Mouse (Mus musculus): Measurements from ENCODE around the gene Btbd11. TPM values are rescaled to one million over a fixed set of nuclear protein-coding genes. Genes with fewer than 3 reads are reported as not detected.

The Btbd11 gene
- polyA plus RNA-seq, 1 experiment from 2014 or later: 2.8 TPM

DNA sequence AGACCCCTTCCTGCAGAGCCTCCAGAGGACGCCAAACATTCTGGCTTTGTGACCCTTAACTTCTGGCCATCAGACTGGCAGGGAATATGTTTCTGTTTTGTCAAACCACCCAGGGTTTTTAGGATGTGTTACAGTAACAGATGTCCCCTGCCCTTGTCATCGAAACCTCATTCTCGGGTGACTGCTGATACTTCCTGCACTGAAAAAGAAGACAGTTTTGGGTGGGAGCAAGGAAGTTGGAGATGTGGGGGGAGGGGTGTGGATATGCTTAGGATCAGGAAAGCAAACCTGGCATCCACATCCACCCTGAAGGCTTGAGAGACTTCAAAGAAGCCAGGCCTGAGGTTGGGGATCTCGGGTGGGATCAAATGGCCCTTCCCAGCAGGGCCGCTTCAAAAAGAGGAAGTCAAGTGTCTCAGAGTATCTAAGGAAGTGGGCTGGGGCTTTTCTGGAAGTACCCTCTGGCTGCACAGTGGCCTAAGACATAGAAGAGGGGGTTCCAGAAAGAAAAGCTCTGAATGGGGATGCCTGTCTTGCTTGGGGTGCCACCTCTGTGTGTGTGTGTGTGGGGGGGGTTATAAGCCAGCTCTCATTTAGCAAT, 115.5 kb downstream of the Btbd11 start:
- Histone ChIP-seq H3K4me2 (ENCODE audit: low read depth, low read length) (no peak overlapping the region), H3K36me3 (ENCODE audit: control insufficient read depth, insufficient read depth, low read length) (no peaks in the 10 kb centered on the region), H3K4me1 (ENCODE audit: control insufficient read depth, insufficient read depth, low read length) (peaks cover 4% of the 10 kb centered on the region; the same call in 1 of the 2 replicates), H3K9ac (ENCODE audit: low read length) (no peak overlapping the region), H3K9me3 (replicated peaks; ENCODE audit: control insufficient read depth, low read length) (no peaks in the 10 kb centered on the region), H3K4me3 (replicated peaks; ENCODE audit: low read length) (no peak overlapping the region), H3K27me3 (ENCODE audit: control insufficient read depth, insufficient read depth, low read length) (no peaks in the 10 kb centered on the region), H3K27ac (ENCODE audit: low read length) (no peak overlapping the region)
- no peak for ATAC-seq (ENCODE audit: insufficient read depth, low FRiP score)
- 62% methylated on average over 5 of the region's 5 CpGs for WGBS

DNA sequence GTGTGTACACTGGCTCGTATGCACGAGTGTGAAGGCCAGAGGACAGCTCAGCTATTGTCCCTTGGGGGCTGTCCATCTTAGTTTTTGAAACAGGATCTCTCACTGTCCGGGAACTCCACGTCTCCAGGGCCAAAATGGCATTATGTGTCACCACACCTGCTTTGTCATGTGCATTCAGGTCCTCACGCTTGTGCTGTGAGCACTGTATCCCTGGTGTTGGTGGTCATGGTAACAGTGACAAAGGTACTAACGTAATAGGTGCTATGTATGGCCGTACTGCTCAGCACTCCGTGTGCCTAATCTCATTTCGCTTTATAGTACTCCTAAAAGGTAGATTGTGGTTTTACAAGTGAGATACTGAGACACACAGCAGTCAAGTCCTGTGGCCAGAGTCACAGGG, 116.0 kb downstream of the Btbd11 start:
- H3K36me3 ChIP-seq (ENCODE audit: control insufficient read depth, insufficient read depth, low read length): no peaks in the 10 kb centered on the region
- no peak for ATAC-seq (ENCODE audit: insufficient read depth, low FRiP score)
- H3K9ac ChIP-seq (ENCODE audit: low read length): no peak overlapping the region
- peaks cover 4% of the 10 kb centered on the region; the same call in 1 of the 2 replicates for H3K4me1 ChIP-seq (ENCODE audit: control insufficient read depth, insufficient read depth, low read length)
- WGBS: 78% methylated on average over 9 of the region's 9 CpGs
- H3K27me3 ChIP-seq (ENCODE audit: control insufficient read depth, insufficient read depth, low read length): no peaks in the 10 kb centered on the region
- H3K9me3 ChIP-seq (replicated peaks; ENCODE audit: control insufficient read depth, low read length): no peaks in the 10 kb centered on the region
- H3K4me2 ChIP-seq (ENCODE audit: low read depth, low read length): no peak overlapping the region
- H3K27ac ChIP-seq (ENCODE audit: low read length): no peak overlapping the region
- no peak overlapping the region for H3K4me3 ChIP-seq (replicated peaks; ENCODE audit: low read length)

GRCm38 (mm10) chr10:85503453-85503852, 116.8 kb downstream of the Btbd11 start:
- no peak overlapping the region for H3K27ac ChIP-seq (ENCODE audit: low read length)
- no peaks in the 10 kb centered on the region for H3K9me3 ChIP-seq (replicated peaks; ENCODE audit: control insufficient read depth, low read length)
- no peak overlapping the region for H3K4me2 ChIP-seq (ENCODE audit: low read depth, low read length)
- no peak overlapping the region for H3K9ac ChIP-seq (ENCODE audit: low read length)
- 77% methylated on average over 7 of the region's 7 CpGs for WGBS
- H3K36me3 ChIP-seq (ENCODE audit: control insufficient read depth, insufficient read depth, low read length): no peaks in the 10 kb centered on the region
- ATAC-seq (ENCODE audit: insufficient read depth, low FRiP score): no peak
- no peaks in the 10 kb centered on the region for H3K27me3 ChIP-seq (ENCODE audit: control insufficient read depth, insufficient read depth, low read length)
- H3K4me1 ChIP-seq (ENCODE audit: control insufficient read depth, insufficient read depth, low read length): peaks cover 4% of the 10 kb centered on the region; the same call in 1 of the 2 replicates
- H3K4me3 ChIP-seq (replicated peaks; ENCODE audit: low read length): no peak overlapping the region

DNA sequence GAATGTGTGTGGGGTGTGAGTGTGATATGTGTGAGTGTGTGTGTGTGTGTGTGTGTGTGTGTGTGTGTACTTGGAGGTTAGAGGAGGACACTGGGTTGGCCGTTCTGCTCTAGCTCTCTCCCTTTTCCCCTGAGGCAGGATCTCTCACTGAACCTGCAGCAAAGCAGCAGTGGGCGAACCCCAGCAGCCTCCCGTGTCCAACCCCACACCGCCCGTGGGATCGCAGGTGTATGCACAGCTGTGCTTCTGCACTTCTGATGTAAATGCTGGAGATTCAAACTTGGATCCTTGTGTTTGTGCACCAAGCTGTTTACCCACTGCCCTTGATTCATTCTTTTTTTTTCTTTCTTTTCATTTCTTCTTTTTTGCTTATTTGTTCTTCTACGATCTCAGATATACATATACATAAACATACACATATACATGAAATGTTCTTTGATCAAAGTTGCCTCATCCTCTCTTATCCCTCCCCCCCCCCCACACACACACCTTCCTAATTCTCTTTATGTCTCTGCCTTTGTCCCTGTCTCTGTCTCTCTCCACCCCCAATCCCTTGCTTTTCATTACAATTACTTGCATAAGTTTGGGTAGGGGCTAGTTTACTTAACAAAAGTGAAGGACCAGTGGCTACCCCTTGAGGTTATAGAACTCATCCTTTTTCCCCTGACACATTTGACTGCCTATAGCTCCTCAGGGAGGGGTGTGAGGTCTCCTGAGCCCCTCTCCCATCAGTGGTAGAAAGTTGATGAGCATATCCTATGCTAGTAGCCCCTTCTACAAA, 120.8 kb downstream of the Btbd11 start:
- no peak for ATAC-seq (ENCODE audit: insufficient read depth, low FRiP score)
- no peak overlapping the region for H3K4me2 ChIP-seq (ENCODE audit: low read depth, low read length)

DNA sequence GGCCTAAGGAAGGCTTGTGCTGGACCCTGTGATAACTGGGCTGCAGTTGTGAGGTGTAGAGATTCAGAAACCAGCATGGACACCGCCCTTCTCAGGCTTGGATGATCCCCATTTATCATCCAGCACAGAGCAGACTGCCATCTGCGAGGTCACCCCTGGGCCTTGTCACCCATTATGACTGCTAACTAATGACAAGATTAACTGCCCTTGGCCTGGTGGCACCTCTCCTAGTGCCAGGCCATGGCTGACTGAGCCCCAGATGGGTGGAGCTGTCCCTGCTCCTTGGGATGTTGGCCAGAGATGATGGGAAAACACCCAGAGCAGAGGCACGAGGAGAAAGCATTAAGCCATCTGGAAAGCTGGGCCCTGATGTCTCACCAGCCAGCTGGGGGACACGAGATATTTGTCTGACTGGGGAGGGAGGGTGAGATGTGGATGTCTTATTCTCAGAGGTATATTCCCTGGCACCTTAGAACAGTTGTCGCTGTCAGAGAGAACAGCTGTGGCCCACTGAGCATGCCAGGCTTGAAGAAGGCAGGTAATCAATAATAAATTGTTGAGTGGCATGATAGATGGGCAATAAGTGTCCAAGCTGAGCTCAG, 121.7 kb downstream of the Btbd11 start:
- H3K36me3 ChIP-seq (ENCODE audit: control insufficient read depth, insufficient read depth, low read length): no peaks in the 10 kb centered on the region
- H3K4me1 ChIP-seq (ENCODE audit: control insufficient read depth, insufficient read depth, low read length): peaks cover 4% of the 10 kb centered on the region; the same call in 1 of the 2 replicates
- no peaks in the 10 kb centered on the region for H3K27me3 ChIP-seq (ENCODE audit: control insufficient read depth, insufficient read depth, low read length)
- H3K4me2 ChIP-seq (ENCODE audit: low read depth, low read length): no peak overlapping the region
- H3K4me3 ChIP-seq (replicated peaks; ENCODE audit: low read length): no peak overlapping the region
- WGBS: 64% methylated on average over 5 of the region's 5 CpGs
- no peak for ATAC-seq (ENCODE audit: insufficient read depth, low FRiP score)
- H3K9ac ChIP-seq (ENCODE audit: low read length): no peak overlapping the region
- no peak overlapping the region for H3K27ac ChIP-seq (ENCODE audit: low read length)
- no peaks in the 10 kb centered on the region for H3K9me3 ChIP-seq (replicated peaks; ENCODE audit: control insufficient read depth, low read length)

More for the DNA sequence above, 120.8 kb downstream of the Btbd11 start:
- no peak overlapping the region for H3K27ac ChIP-seq (ENCODE audit: low read length)
- H3K27me3 ChIP-seq (ENCODE audit: control insufficient read depth, insufficient read depth, low read length): no peaks in the 10 kb centered on the region
- H3K36me3 ChIP-seq (ENCODE audit: control insufficient read depth, insufficient read depth, low read length): no peaks in the 10 kb centered on the region
- H3K4me3 ChIP-seq (replicated peaks; ENCODE audit: low read length): no peak overlapping the region
- H3K9me3 ChIP-seq (replicated peaks; ENCODE audit: control insufficient read depth, low read length): no peaks in the 10 kb centered on the region
- 71% methylated on average over 7 of the region's 7 CpGs for WGBS
- peaks cover 4% of the 10 kb centered on the region; the same call in 1 of the 2 replicates for H3K4me1 ChIP-seq (ENCODE audit: control insufficient read depth, insufficient read depth, low read length)
- H3K9ac ChIP-seq (ENCODE audit: low read length): no peak overlapping the region

GRCm38 (mm10) chr10:85509000-85509399, 122.4 kb downstream of the Btbd11 start:
- Histone ChIP-seq H3K4me3 (replicated peaks; ENCODE audit: low read length) (no peak overlapping the region), H3K9me3 (replicated peaks; ENCODE audit: control insufficient read depth, low read length) (no peaks in the 10 kb centered on the region), H3K4me1 (ENCODE audit: control insufficient read depth, insufficient read depth, low read length) (peaks cover 1% of the 10 kb centered on the region; the same call in 1 of the 2 replicates), H3K27ac (ENCODE audit: low read length) (no peak overlapping the region), H3K4me2 (ENCODE audit: low read depth, low read length) (no peak overlapping the region), H3K27me3 (ENCODE audit: control insufficient read depth, insufficient read depth, low read length) (no peaks in the 10 kb centered on the region), H3K9ac (ENCODE audit: low read length) (no peak overlapping the region), H3K36me3 (ENCODE audit: control insufficient read depth, insufficient read depth, low read length) (no peaks in the 10 kb centered on the region)
- ATAC-seq (ENCODE audit: insufficient read depth, low FRiP score): no peak
- 83% methylated on average over 1 of the region's 1 CpGs for WGBS

DNA sequence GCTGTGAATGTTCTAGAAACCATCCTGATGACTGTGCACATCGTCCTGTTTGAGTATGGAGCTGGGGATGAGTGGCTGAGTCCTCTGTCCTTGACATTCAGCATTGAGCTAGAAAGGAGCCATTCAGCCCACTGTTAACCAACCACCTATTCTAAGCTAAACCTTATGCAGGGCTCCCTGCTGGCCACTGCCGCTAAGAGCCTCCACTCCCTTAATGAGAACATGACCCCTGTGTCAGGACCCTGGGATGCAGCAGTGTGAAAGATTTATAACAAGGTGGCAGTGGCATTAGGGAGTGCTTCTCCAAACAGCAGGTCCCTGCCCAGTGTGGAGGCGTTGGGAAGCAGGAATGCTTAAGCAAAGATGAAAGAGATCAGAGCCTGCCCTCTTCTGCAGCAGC, 123.7 kb downstream of the Btbd11 start:
- H3K27ac ChIP-seq (ENCODE audit: low read length): no peak overlapping the region
- H3K9ac ChIP-seq (ENCODE audit: low read length): no peak overlapping the region
- no peak overlapping the region for H3K4me2 ChIP-seq (ENCODE audit: low read depth, low read length)
- no peak for ATAC-seq (ENCODE audit: insufficient read depth, low FRiP score)
- H3K4me3 ChIP-seq (replicated peaks; ENCODE audit: low read length): no peak overlapping the region
- H3K9me3 ChIP-seq (replicated peaks; ENCODE audit: control insufficient read depth, low read length): no peaks in the 10 kb centered on the region
- no peaks in the 10 kb centered on the region for H3K36me3 ChIP-seq (ENCODE audit: control insufficient read depth, insufficient read depth, low read length)
- no peaks in the 10 kb centered on the region for H3K27me3 ChIP-seq (ENCODE audit: control insufficient read depth, insufficient read depth, low read length)
- no peaks in the 10 kb centered on the region for H3K4me1 ChIP-seq (ENCODE audit: control insufficient read depth, insufficient read depth, low read length)
- 11% methylated on average over 3 of the region's 3 CpGs for WGBS

- Histone ChIP-seq H3K36me3 (ENCODE audit: control insufficient read depth, insufficient read depth, low read length) (no peaks in the 10 kb centered on the region), H3K4me3 (replicated peaks; ENCODE audit: low read length) (no peak overlapping the region), H3K9me3 (replicated peaks; ENCODE audit: control insufficient read depth, low read length) (no peaks in the 10 kb centered on the region), H3K27ac (ENCODE audit: low read length) (no peak overlapping the region), H3K9ac (ENCODE audit: low read length) (no peak overlapping the region), H3K4me1 (ENCODE audit: control insufficient read depth, insufficient read depth, low read length) (peaks cover 3% of the 10 kb centered on the region; the same call in 1 of the 2 replicates), H3K27me3 (ENCODE audit: control insufficient read depth, insufficient read depth, low read length) (no peaks in the 10 kb centered on the region), H3K4me2 (ENCODE audit: low read depth, low read length) (no peak overlapping the region)
- no peak for ATAC-seq (ENCODE audit: insufficient read depth, low FRiP score)
- 67% methylated on average over 5 of the region's 5 CpGs for WGBS
Measured at GRCm38 (mm10) chr10:85512808-85513207, 126.2 kb downstream of the Btbd11 start.

All from stomach, embryonic 16.5 days (tissue).